Mouse (Mus musculus) adrenal gland, postnatal 36 days (tissue): ENCODE data around the gene Zfp428. TPM values are rescaled to one million over a fixed set of nuclear protein-coding genes. Genes with fewer than 3 reads are reported as not detected.

Source experiments
- DNase-seq, 2 experiments: peaks; one replicate each; pipeline ENCODE4 v3.0.0; 2021; ENCODE audit warnings: mixed read lengths in 1 of 2
- long read RNA-seq, 2 experiments: library from polyadenylated mRNA; stranded (forward); transcript quantifications; one replicate each; pipeline ENCODE4 v2.0.0; 2021; ENCODE audit warnings: borderline sequencing depth in 2 of 2
- total RNA-seq, 2 experiments: library from RNA; stranded (reverse); gene quantifications; 2 replicates each; pipeline ENCODE4 v1.2.3; 2021

The Zfp428 gene
- total RNA-seq: 1 to 10 TPM; 6.0 to 6.8 TPM
- long read RNA-seq, experiment 1, transcript Zfp428-203 (3 exons, 1,159 nt): major isoform, 5 of 11 reads
- long read RNA-seq, experiment 1, partial matches to known transcripts: 0 of 11 reads
- long read RNA-seq, experiment 1, other reads (novel, unspliced or antisense): 2 of 11 reads
- long read RNA-seq, experiment 2, partial matches to known transcripts: 0 of 6 reads
- long read RNA-seq, experiment 2, other reads (novel, unspliced or antisense): 2 of 6 reads

DNA sequence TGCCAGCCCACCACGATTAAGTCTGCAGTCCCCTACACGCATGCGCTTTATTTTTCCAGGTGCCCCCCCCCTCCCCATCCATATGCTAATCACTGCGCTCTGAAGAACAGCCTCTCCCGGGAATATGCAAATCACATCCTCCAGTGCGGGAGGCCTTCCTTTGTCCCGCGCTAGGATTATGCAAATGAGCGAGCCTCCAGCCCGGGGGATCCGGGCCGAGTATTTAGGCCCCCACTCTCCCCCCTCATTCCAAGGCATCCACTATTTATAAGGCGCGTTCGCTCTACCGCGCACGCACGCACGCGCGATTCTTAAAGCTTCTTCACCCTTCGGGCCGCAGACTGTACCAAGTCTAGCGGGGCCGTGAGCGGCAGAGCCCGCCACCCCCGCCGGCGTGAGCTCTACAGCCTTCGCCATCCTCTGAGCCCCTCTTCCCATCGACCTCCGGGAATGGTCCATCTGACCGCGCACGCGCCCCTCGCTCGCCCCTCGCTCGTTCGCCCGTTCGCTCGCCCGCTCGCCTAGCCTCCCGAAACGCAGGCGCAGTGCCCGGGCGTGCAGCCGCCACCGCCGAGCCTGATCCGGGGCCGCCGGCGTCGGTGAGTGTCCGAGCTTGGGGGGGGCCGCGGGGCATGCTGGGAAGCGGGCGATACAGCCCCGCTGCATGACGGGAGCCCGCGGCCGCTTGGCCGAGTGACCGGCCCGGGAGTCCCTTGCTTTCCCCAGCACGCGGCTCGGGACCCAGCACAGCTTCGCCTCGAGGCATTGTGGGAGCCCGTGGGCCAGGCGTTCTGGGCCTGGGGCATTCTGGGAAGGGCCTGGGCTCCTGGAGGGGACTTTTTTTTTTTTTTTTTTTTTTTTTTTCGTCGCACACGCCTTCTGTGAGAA, at the start of gene Zfp428:
Gene Zfp428, plus strand, starts transcription at position 169 of the 888 bp plus-strand sequence.
- DNase-seq: peak; percentile 87 to 94

DNA sequence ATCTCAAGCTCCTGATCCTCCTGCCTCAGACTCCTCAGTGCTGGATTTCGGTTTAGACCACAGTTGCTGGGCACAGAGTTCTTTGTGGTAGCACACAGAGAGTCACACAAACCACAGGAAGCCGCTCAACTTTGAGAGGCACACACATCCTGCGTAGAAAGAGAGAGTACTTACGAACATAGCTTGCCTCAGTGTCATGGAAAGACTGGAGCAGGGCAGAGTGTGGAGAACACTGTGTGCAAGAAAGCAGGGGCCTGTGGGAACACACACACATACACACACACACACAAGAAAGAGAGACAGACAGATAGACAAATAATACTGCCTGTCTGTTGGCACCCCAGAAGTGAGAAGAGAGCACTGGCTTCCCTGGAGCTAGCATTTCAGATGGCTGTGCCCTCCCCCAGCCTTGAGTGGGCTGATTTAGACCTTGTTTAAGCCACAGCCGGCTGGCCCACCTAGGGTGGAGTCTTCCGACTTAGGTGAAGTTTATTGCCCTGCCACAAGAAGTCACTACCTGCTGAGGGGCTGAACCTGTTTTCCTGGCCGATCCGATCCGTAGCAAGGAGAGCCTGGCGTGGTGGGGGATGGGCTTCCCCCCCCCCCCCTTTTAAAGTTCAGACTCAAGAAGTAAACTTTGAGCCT, 49.0 kb upstream of the Zfp428 start:
- DNase-seq: no peak

DNA sequence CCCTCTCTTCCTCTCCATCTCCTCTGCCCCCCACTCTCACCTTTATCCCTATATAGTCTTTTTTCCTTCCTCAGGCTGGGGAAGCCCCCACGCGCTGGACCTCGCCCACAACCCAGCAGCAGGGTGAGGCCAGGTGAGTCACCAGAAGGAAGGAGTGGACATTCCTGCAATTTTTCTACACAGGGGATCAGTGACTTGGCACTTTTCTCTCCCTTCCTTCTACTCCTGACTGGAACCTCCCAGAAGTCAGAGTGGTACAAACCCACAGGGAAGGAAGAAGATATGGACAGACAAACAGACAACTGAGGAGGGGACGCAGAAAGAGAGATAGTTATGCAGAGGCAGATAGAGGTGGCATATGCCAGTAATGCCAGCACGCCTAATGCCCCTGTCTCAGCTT, 47.4 kb upstream of the Zfp428 start:
- DNase-seq: no peak

DNA sequence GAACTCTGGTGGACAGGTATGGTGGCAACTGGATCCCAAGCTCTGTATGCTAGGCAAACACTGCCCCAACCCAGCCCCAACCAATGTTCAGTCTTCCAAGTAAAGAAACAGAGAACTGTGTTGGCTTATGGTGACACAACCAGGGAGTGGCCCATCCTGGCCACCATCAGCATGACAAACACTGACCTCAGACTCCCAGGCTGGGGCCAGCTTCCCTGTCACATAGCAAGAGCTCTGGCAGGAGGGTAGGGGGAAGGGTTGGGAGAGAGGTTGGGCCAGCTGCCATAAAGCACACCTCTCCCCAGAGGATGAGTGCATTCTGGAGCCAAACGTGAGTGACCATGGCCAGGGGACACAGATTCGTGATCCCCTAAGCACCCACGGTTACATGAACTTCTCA, 47.0 kb upstream of the Zfp428 start:
- DNase-seq: peak; percentile 16 to 42

DNA sequence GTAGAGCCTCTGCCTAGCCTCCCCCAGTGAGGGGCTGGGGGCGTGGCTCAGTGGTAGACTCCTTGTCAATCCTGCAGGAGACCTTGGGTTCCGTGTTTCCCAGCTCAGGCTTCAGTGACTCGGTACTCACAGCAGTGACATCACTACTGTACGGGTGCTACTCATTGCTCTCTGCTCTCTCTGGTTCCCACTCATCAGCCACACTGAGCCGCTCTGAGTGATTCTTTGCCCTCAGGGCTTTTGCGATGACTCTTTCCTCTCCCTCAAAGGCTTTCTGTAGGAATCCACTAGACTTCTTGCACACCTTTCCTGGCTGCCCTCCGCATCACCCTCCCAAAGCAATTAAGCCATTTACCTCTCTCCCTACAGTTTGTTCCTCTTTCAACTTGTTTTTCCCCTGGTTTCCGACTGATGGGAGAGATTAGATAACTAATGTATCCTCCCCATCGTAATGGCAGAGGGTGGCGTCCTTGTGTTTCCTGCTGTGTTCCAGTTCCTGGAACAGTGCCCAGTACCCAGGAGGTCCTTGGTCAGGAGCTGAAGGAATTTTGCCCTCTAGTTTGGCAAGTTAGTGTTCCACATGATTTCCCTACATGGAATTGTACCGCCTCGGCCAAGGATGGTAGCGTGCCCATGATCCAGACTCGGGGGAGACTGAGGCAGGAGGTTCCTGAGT, 45.3 kb upstream of the Zfp428 start:
- DNase-seq: peak; percentile 72 to 77

DNA sequence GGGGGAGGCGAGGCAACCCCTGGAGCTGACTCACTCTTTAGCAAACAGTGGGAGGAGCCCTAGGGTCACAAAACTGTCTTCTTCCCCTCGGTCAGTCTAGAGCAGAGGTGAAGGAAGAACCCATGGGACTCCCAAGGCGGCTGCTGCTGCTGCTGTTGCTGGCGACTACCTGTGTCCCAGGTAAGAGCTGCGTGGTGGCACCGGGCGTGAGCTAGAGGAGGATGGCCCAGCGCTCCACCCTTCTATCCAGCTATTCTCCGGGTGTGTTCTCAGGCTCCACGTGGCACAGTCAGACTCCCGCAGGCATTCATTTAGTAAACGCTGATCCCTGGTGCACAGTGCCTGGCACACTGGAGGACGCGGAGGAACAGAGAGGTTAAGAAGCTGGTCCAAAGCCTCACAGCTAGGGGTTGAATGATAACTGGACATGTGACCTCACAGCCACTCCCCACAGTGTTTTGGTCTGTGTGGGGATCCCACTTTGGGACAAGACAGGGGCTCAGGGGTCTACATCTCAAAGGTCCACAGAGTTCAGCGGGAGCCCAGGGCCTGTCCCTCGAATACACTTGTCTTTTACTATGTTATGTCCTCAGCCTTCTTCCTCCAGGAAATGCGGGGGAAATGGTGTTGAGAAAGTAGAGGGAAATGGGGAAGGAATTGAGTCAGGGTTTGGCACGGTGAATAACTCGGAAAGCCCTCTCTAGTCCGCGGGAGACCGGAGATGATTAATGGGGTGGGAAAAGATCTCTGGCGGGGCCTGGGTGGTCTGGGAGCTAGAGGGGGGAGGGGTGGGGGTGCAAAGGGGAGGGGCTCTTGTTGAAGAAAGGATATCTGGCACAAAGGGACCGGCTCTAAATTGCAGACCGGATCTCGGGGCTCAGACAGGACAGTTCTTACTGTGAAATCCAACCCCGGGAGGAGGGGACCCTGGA, 44.2 kb upstream of the Zfp428 start, which contains the start of gene Plaur:
Gene Plaur, plus strand, starts transcription at position 97 of the 932 bp plus-strand sequence.
- peak; percentile 40 to 64 for DNase-seq

DNA sequence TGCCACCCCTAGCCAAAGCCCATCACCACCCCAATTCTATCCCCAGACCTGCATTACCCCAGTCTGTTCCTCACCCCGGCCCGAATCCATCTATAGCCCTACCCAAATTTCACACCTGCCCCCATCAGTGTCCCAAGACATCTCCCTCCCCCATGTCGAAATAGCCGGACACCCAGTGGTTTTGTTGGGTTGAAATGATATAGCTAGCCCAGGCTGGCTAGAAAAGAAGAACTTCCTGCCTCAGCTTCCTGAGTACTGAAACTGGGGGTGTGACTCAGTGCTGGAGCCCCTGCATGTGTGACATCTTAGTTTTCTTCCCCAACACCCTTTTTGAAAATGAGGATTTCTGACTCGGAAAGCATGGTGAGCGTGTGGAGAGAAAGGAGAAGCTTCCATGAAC, 40.0 kb upstream of the Zfp428 start:
- DNase-seq: no peak

DNA sequence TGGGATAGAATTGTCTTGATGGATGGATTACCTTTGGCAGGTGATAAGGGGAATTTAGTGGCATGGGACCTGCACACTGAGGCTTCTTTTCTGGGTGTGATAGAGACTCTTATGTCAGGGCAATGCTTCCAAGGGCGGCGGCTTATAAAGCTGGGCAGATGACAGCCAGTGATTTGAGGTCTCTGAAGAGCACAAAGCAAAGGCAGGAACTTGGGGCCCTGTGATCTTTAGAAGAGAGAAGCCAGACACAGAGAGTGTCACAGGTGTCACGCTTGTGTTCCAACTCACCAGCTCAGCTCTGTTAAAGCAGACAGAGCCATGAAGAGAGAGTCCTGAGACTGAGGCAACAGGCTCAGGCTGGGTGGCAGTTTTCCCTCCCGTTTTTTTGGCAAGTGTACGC, 38.9 kb upstream of the Zfp428 start:
- DNase-seq: no peak

DNA sequence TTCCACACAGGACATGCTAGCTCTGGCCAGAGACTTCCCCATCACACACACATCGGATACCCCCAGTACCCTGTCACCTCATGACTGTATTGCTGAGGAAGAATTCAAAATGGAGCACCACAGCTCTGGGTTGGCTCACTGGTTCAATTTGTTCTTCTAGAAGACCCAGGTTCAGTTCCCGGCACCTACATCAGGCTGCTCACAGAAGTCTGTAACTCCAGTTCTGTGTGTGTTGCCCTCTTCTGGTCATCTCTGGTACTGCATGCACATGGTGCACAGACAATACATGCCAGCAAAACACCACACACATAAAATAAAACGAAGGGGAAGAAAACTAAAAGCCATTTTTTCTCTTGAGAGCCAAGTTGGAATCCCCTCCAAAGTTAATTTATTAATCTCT, 37.7 kb upstream of the Zfp428 start:
- no peak for DNase-seq

DNA sequence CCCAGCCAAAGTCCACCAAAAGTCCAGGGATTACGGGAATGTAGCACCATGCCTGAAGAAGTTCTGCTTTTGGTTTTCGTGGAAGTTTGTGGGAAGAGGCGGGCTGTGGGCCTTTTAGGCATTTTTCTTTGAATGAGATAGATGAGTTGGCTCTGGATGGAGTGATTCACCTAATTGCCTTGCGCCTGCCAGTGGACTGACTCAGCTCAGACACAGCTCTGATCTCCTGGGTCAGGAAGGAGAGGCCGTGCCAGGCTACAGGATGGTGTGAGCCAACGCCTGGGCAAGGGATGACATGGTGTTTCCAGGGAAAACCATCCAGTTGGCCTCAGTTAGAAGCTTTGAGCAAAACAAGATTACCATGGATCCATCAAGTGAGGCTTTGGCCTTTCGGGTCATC, 36.5 kb upstream of the Zfp428 start:
- peak; percentile 77 to 85 for DNase-seq

DNA sequence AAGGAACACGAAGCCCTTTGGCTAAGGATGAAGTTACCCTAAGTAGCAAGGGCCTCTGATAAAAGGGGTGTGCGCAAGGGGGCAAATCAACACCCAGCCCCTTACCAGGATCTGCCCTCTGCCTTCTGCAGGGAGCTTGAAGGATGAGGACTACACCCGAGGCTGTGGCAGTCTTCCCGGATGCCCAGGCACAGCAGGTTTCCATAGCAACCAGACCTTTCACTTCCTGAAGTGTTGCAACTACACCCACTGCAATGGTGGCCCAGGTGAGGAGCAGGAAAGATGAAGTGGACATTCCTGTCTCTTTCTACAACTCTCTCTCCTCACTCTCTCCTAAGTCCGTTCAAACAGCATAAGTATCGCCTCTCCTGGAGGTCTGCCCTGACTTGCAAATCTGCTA, 34.4 kb upstream of the Zfp428 start:
- DNase-seq: no peak

DNA sequence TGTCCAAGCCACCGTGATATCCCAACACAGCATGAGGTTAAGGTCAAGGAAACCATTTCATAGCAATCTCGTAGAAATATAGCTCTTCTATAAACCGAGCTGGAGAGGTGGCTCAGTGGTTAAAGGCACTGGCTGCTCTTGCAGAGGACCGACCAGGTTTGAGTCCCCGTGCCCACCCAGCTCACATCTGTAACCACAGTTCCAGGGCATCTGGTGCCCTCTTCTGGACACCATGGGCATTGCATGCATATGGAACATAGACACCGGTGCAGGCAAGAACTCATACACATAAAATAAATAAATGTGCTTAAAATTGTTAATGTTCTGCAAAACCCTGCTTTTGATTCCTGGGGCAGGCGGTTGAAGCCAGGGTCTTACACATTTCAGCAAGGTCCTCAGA, 33.9 kb upstream of the Zfp428 start:
- DNase-seq: peak in 1 of 2 experiments; percentile 32

DNA sequence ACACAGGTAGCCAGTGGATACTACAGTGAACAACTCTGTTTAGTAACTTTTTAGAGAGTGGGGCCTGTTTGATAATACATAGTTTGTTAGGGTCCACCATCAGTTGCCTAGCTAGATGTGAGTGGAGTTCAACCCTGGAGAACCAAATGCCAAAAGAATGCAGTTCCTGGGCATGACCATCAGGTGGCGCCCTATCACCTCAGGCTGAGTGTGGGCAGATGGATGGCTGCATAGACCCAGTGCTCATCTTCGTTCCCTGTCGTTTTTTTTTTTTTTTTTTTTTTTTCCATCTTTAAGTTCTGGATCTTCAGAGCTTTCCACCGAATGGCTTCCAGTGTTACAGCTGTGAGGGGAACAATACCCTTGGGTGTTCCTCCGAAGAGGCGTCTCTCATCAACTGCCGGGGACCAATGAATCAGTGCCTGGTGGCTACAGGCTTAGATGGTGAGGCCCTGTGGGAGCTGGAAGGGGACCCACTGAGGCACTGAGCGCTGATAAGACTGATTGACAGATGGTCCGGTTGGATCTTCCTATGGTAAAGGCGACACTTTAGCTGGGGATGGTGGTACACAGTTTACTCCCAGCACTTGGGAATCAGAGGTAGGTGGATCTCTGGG, 32.8 kb upstream of the Zfp428 start:
- DNase-seq: peak; percentile 71 to 74

DNA sequence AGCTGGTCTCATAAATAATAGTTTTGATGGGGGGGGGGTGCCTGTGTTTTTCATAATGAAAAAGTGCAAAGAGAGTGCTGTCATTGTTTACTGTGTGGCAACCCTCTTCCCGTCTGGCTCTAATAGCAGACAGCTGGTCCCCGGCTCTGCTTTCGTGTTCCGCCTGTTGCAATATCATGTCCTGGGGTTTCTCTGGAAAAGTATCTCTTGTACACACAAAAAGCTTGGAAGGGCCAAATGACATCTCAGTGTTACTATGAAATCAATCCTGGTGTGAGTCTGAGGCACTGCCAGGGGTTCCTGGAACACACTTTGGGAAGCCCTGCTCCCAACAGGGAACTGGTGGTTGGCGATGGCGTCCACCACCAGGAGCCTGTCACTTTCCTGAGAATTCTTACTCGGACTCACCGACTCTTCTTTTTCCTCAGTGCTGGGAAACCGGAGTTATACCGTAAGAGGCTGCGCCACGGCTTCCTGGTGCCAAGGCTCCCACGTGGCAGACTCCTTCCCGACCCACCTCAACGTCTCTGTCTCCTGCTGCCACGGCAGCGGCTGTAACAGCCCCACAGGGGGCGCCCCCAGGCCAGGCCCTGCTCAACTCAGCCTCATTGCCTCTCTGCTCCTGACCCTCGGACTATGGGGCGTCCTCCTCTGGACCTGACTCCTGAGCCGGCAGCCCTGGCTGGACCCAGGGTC, 31.8 kb upstream of the Zfp428 start:
- no peak for DNase-seq

DNA sequence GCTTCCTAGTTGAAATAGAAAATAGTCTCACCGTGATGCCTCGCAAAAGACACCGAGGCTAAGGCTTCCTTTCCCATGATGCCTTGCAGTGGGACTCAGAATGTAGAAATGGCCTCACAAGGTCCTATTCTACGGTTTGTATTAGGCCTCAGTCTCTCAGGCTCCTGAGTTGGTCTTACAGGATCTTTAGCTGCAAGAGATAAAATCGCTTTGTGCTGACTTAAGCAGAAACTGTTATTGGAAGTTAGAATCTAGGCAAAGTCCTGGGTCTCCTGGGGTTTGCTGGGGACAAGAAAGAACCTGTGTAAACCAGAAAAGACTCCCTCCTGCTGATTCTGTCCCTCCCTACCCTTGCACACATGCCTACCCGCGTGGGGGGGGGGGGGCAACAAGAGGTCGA, 30.5 kb upstream of the Zfp428 start:
- no peak for DNase-seq

DNA sequence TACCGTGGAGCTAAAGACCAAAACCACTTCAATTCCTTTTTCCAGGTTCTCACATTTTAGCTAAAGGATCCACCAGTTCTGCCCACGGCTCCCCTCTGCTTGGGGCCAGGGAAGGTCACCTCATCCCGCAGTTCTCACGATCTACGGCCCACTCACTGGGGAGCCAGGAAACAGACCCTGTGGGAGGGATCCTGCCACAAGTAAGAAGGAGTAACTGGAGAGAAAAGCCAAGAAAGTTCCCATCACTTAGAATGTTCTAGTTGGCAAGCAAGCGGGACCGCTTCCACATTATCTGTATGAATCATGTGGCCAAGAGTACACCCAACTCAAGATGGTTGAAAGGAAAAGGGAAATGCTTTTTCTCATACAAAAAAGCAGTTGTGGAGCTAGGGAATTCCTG, 29.9 kb upstream of the Zfp428 start:
- no peak for DNase-seq

DNA sequence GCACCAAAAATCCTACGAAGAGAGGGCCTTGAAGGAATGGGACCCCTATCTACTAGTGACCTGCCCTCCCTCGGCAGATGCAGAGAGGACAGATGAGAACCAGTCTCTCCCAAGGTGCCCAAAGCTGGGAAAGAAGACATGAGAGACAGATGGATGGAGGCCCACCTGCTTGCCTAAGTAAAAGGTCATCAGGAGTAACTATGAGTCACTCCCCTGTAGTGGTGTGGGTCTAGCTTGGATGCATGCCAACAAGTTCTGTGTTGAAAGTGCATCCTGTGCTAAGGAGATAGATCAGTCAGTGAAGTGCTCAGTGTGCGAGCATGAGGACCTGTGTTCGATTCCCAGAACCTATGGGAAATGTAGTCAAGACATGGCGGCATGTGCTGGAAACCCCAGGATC, 27.9 kb upstream of the Zfp428 start:
- no peak for DNase-seq

DNA sequence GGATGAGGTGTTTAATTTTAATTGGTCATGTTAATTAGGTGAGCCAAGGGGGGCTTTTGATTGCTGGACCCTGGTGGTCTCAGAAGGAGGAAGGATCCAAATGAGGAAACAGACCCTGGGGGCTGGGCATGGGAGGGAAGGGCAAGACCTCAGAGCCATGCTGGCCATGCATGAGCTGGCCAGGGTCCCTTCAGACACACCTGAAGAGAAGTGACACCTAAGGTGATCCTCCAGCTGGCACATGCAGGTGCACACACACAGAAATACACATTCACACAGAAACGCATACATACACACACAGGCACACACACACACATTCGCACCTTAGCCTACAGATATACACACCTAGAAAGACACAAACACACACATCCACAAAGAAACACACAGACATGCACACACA, 27.1 kb upstream of the Zfp428 start:
- DNase-seq: no peak

DNA sequence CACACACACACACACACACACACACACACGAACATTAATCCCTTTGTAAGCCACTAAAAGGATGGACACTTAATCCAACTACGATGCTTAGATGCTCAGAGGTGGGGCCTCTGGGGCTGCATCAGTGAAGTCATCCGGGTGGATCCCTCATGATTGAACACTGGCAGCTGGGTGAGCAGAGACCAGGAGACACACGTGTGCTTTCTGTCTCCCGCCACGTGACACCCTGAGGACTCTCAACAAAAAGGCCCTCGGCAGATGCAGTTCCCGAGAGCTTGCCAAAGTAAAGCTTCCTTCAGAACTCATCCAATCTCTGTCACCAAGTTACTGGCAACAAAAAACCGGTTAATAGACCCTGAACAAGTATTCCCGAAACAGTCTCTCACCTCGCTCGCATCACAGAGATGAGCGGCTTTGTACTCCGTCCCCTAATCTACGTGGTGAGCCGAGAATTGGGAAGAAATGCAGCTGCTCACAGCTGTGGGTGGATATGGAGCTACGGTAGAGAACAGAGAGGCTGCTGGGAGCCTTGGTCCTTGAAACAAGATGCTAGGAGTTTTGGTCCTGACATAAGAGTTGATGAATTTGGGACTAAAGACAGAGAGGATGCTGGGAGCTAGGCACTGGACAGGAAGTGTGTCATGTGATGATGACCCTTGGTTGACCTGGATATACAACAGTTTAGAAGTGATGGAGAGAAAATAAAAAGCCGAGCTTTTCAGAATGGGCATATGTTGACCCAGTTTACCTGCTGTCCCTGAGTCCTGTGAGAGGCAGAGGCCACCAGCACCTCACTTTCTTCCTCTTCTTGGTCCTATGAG, 26.5 kb upstream of the Zfp428 start:
- no peak for DNase-seq
